Mouse (Mus musculus): Measurements from ENCODE around the gene Ptgis. TPM values are rescaled to one million over a fixed set of nuclear protein-coding genes. Genes with fewer than 3 reads are reported as not detected.

Ptgis gene
- polyA plus RNA-seq, 1 experiment from 2014 or later: 17.7 TPM

- H3K27ac ChIP-seq: peak overlapping the region; percentile 55
- DNase-seq (ENCODE audit: low spot score): peak; percentile 90
- H3K9ac ChIP-seq (ENCODE audit: low read depth, low read length): no peak overlapping the region
- H3K4me2 ChIP-seq (ENCODE audit: low read length): no peak overlapping the region
- H3K36me3 ChIP-seq (ENCODE audit: insufficient read depth, low read length): no peaks in the 10 kb centered on the region
- TF ChIP-seq CTCF (IDR thresholded peaks at IDR 0.05; ENCODE audit: low read depth): no peak
- 53% methylated on average over 5 of the region's 5 CpGs for WGBS
- H3K4me1 ChIP-seq (replicated peaks; ENCODE audit: insufficient read depth, low read length): peaks cover 6% of the 10 kb centered on the region; the same call in 1 of the 2 replicates
- H3K4me3 ChIP-seq (replicated peaks; ENCODE audit: low read depth, low read length): no peak overlapping the region
- no peaks in the 10 kb centered on the region for H3K9me3 ChIP-seq (replicated peaks; ENCODE audit: low read length)
- H3K27me3 ChIP-seq (ENCODE audit: insufficient read depth, low read length): no peaks in the 10 kb centered on the region
- no peak for ATAC-seq (replicated peaks; ENCODE audit: low FRiP score, low read depth)
Measured at GRCm38 (mm10) chr2:167173051-167173875, 67.1 kb downstream of the Ptgis start.

GRCm38 (mm10) chr2:167167515-167168212, 72.7 kb downstream of the Ptgis start:
- ATAC-seq (replicated peaks; ENCODE audit: low FRiP score, low read depth) (no peak), DNase-seq (ENCODE audit: low spot score) (peak; percentile 49)
- Histone ChIP-seq H3K4me2 (ENCODE audit: low read length) (no peak overlapping the region), H3K27me3 (ENCODE audit: insufficient read depth, low read length) (no peaks in the 10 kb centered on the region), H3K4me1 (replicated peaks; ENCODE audit: insufficient read depth, low read length) (peaks cover 7% of the 10 kb centered on the region; the same call in 1 of the 2 replicates), H3K27ac (no peak overlapping the region), H3K9me3 (replicated peaks; ENCODE audit: low read length) (no peaks in the 10 kb centered on the region), H3K36me3 (ENCODE audit: insufficient read depth, low read length) (no peaks in the 10 kb centered on the region), H3K9ac (ENCODE audit: low read depth, low read length) (no peak overlapping the region), H3K4me3 (replicated peaks; ENCODE audit: low read depth, low read length) (no peak overlapping the region)
- WGBS: 48% methylated on average over 11 of the region's 11 CpGs
- no peak for TF ChIP-seq CTCF (IDR thresholded peaks at IDR 0.05; ENCODE audit: low read depth)

DNA sequence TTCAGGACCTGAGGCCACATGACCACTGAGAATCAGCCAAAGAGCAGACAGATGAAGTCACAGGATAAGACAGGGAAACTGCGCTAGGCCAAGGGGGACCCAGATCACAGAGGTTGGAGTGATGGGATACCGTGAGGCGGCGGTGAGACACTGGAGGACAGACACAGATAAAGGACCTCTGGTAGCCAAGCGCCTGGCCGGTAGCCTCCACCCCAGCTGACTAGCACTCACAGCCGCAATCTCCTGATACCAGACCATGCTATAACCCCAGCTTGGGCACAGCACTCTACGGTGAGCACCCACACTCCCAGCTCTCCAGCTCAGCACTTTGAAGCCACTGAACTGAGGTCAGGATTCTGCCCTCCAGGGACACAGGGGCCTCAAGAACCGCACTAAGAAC, 76.8 kb downstream of the Ptgis start:
- ATAC-seq (replicated peaks; ENCODE audit: low FRiP score, low read depth): no peak
- H3K27ac ChIP-seq: no peak overlapping the region
- H3K4me2 ChIP-seq (ENCODE audit: low read length): no peak overlapping the region
- 72% methylated on average over 9 of the region's 9 CpGs for WGBS
- H3K4me3 ChIP-seq (replicated peaks; ENCODE audit: low read depth, low read length): no peak overlapping the region
- DNase-seq (ENCODE audit: low spot score): no peak
- no peak for TF ChIP-seq CTCF (IDR thresholded peaks at IDR 0.05; ENCODE audit: low read depth)
- no peak overlapping the region for H3K9ac ChIP-seq (ENCODE audit: low read depth, low read length)
- H3K36me3 ChIP-seq (ENCODE audit: insufficient read depth, low read length): no peaks in the 10 kb centered on the region
- H3K27me3 ChIP-seq (ENCODE audit: insufficient read depth, low read length): no peaks in the 10 kb centered on the region
- no peaks in the 10 kb centered on the region for H3K9me3 ChIP-seq (replicated peaks; ENCODE audit: low read length)
- H3K4me1 ChIP-seq (replicated peaks; ENCODE audit: insufficient read depth, low read length): peaks cover 4% of the 10 kb centered on the region; the same call in 1 of the 2 replicates

GRCm38 (mm10) chr2:167163134-167163533, 77.3 kb downstream of the Ptgis start:
- no peak for TF ChIP-seq CTCF (IDR thresholded peaks at IDR 0.05; ENCODE audit: low read depth)
- no peak for DNase-seq (ENCODE audit: low spot score)
- no peak for ATAC-seq (replicated peaks; ENCODE audit: low FRiP score, low read depth)
- no peaks in the 10 kb centered on the region for H3K36me3 ChIP-seq (ENCODE audit: insufficient read depth, low read length)
- 65% methylated on average over 10 of the region's 10 CpGs for WGBS
- no peaks in the 10 kb centered on the region for H3K27me3 ChIP-seq (ENCODE audit: insufficient read depth, low read length)
- H3K9ac ChIP-seq (ENCODE audit: low read depth, low read length): no peak overlapping the region
- no peaks in the 10 kb centered on the region for H3K9me3 ChIP-seq (replicated peaks; ENCODE audit: low read length)
- no peak overlapping the region for H3K4me2 ChIP-seq (ENCODE audit: low read length)
- no peak overlapping the region for H3K27ac ChIP-seq
- no peak overlapping the region for H3K4me3 ChIP-seq (replicated peaks; ENCODE audit: low read depth, low read length)
- H3K4me1 ChIP-seq (replicated peaks; ENCODE audit: insufficient read depth, low read length): no peaks in the 10 kb centered on the region; the same call in 1 of the 2 replicates

GRCm38 (mm10) chr2:167162516-167163021, 77.8 kb downstream of the Ptgis start:
- no peak overlapping the region for H3K4me2 ChIP-seq (ENCODE audit: low read length)
- ATAC-seq (replicated peaks; ENCODE audit: low FRiP score, low read depth) (no peak), DNase-seq (ENCODE audit: low spot score) (peak; percentile 49)
- no peaks in the 10 kb centered on the region for H3K36me3 ChIP-seq (ENCODE audit: insufficient read depth, low read length)
- 38% methylated on average over 10 of the region's 10 CpGs for WGBS
- H3K27ac ChIP-seq: no peak overlapping the region
- no peak overlapping the region for H3K4me3 ChIP-seq (replicated peaks; ENCODE audit: low read depth, low read length)
- no peaks in the 10 kb centered on the region for H3K27me3 ChIP-seq (ENCODE audit: insufficient read depth, low read length)
- H3K9me3 ChIP-seq (replicated peaks; ENCODE audit: low read length): no peaks in the 10 kb centered on the region
- TF ChIP-seq CTCF (IDR thresholded peaks at IDR 0.05; ENCODE audit: low read depth): no peak
- no peak overlapping the region for H3K9ac ChIP-seq (ENCODE audit: low read depth, low read length)
- no peaks in the 10 kb centered on the region; the same call in 1 of the 2 replicates for H3K4me1 ChIP-seq (replicated peaks; ENCODE audit: insufficient read depth, low read length)

GRCm38 (mm10) chr2:167159721-167160120, 80.7 kb downstream of the Ptgis start:
- Histone ChIP-seq H3K9me3 (replicated peaks; ENCODE audit: low read length) (no peaks in the 10 kb centered on the region), H3K36me3 (ENCODE audit: insufficient read depth, low read length) (no peaks in the 10 kb centered on the region), H3K27me3 (ENCODE audit: insufficient read depth, low read length) (no peaks in the 10 kb centered on the region), H3K27ac (no peak overlapping the region), H3K4me1 (replicated peaks; ENCODE audit: insufficient read depth, low read length) (peaks cover 6% of the 10 kb centered on the region; the same call in 1 of the 2 replicates), H3K4me3 (replicated peaks; ENCODE audit: low read depth, low read length) (no peak overlapping the region), H3K9ac (ENCODE audit: low read depth, low read length) (no peak overlapping the region), H3K4me2 (ENCODE audit: low read length) (no peak overlapping the region)
- DNase-seq (ENCODE audit: low spot score) (no peak), ATAC-seq (replicated peaks; ENCODE audit: low FRiP score, low read depth) (no peak)
- TF ChIP-seq CTCF (IDR thresholded peaks at IDR 0.05; ENCODE audit: low read depth): no peak
- 95% methylated on average over 4 of the region's 4 CpGs for WGBS
